ENCODE assay signal across 14 mouse cellular contexts in the genomic region with DNA sequence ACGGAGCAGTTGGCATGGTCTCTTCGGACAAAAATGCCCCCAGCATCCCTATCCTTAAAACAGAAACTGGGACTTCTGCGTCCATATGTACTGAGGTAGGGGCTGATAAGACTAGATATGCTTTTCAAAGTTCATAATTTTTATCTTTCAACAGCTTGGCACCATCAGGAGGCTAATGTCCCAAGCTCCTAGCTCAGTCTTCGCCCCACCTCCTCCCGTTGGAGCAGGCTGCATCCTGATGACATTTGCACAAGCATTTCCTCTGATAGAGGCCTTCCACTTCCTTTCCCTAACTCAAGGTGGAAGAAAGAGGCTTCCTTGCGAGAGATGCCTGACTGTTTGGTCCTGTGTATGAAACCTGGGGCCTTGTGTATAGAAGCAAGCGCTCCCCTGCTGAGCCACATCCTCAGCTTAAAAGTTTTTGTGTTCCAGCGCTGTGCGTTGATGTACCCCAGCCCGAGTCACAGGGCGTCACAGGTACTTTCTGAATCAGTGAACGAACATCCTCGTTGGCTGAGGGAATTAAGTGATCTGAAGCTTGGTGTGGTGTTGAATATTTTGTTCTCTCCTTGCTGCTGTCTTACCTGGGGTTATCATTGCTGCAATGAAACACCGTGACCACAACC. TPM values are rescaled to one million over a fixed set of nuclear protein-coding genes. Genes with fewer than 3 reads are reported as not detected.
DNase-seq lines count a peak whose midpoint lies in the region; ATAC-seq and TF ChIP-seq lines count a peak whose summit lies in the region.
"Had no signal": no experiment of that assay in that cellular context is flagged by ENCODE, and none has a peak within 500 bp of the region (broad histone marks: within the 10 kb centered on the region; RNA-seq: fewer than 3 reads in every experiment).

No protein-coding gene starts in this region.

- WGBS in heart, embryonic 12.5 days, result 69% methylated on average over 14 of the region's 14 CpGs
- 81% methylated on average over 14 of the region's 14 CpGs for WGBS in neural tube, embryonic 13.5 days
- 79% methylated on average over 14 of the region's 14 CpGs for WGBS in neural tube, embryonic 15.5 days

- H3K27me3 ChIP-seq in heart, embryonic 12.5 days (replicated peaks), result no peaks in the 10 kb centered on the region
- H3K27me3 ChIP-seq in neural tube, embryonic 13.5 days, result no peaks in the 10 kb centered on the region
- no peaks in the 10 kb centered on the region for H3K27me3 ChIP-seq in neural tube, embryonic 15.5 days (replicated peaks)
- H3K27me3 ChIP-seq: stomach, embryonic 15.5 days had no signal

- H3K36me3 ChIP-seq in heart, embryonic 12.5 days, result peaks cover 17% of the 10 kb centered on the region
- H3K36me3 ChIP-seq in neural tube, embryonic 13.5 days, result no peaks in the 10 kb centered on the region
- no peaks in the 10 kb centered on the region for H3K36me3 ChIP-seq in neural tube, embryonic 15.5 days
- H3K36me3 ChIP-seq: stomach, embryonic 15.5 days had no signal

- no peaks in the 10 kb centered on the region for H3K9me3 ChIP-seq in heart, embryonic 12.5 days (replicated peaks)
- no peaks in the 10 kb centered on the region for H3K9me3 ChIP-seq in neural tube, embryonic 13.5 days
- H3K9me3 ChIP-seq in neural tube, embryonic 15.5 days (replicated peaks), result no peaks in the 10 kb centered on the region
- H3K9me3 ChIP-seq: stomach, embryonic 15.5 days had no signal

- peaks cover 50% of the 10 kb centered on the region for H3K4me1 ChIP-seq in heart, embryonic 12.5 days (replicated peaks)
- H3K4me1 ChIP-seq in neural tube, embryonic 13.5 days (replicated peaks), result 0 out of 2 replicates have a peak, but pooled peaks cover 8% of the 10 kb centered on the region
- no peaks in the 10 kb centered on the region for H3K4me1 ChIP-seq in neural tube, embryonic 15.5 days

- no peak overlapping the region for H3K9ac ChIP-seq in heart, embryonic 12.5 days
- H3K9ac ChIP-seq in neural tube, embryonic 13.5 days, result no peak overlapping the region
- no peak overlapping the region for H3K9ac ChIP-seq in neural tube, embryonic 15.5 days (replicated peaks)
- H3K9ac ChIP-seq: lung, embryonic 14.5 days; stomach, embryonic 15.5 days had no signal

- peak overlapping the region; percentile 31 for H3K4me2 ChIP-seq in heart, embryonic 12.5 days
- H3K4me2 ChIP-seq in neural tube, embryonic 13.5 days, result no peak overlapping the region
- H3K4me2 ChIP-seq in neural tube, embryonic 15.5 days, result no peak overlapping the region
- H3K4me2 ChIP-seq: stomach, embryonic 15.5 days had no signal

- DNase-seq in heart, postnatal 4 days, result no peak
- DNase-seq in brain, embryonic 14.5 days (ENCODE audit: low read depth), result peak; percentile 9
- DNase-seq in retina, embryonic 14.5 days (ENCODE audit: low spot score), result no peak
- DNase-seq: adrenal gland, adult 8-10 months; B cell, adult 2 months; gastrocnemius, postnatal 25 days; kidney, postnatal 10 days; thymus, postnatal 4 days had no signal

- no peak overlapping the region for H3K4me3 ChIP-seq in heart, embryonic 12.5 days
- H3K4me3 ChIP-seq in neural tube, embryonic 13.5 days, result no peak overlapping the region
- H3K4me3 ChIP-seq in neural tube, embryonic 15.5 days (replicated peaks), result no peak overlapping the region
- H3K4me3 ChIP-seq: stomach, embryonic 15.5 days had no signal

- TF ChIP-seq POLR2A in brain, embryonic 14.5 days (IDR thresholded peaks at IDR 0.05; ENCODE audit: borderline replicate concordance, extremely low read depth, insufficient read depth, insufficient read length, poor library complexity, severe bottlenecking), result no peak

- ATAC-seq in heart, embryonic 12.5 days (ENCODE audit: insufficient number of reproducible peaks, low FRiP score), result no peak
- no peak for ATAC-seq in neural tube, embryonic 13.5 days (ENCODE audit: low read depth)
- ATAC-seq in neural tube, embryonic 15.5 days (ENCODE audit: low FRiP score), result no peak
- ATAC-seq in cerebellum, adult (ENCODE audit: insufficient number of reproducible peaks, low FRiP score, low TSS enrichment), result no peak

- H3K27ac ChIP-seq in heart, embryonic 12.5 days (ENCODE audit: poor library complexity, severe bottlenecking), result no peak overlapping the region
- 0 out of 2 replicates have a peak overlapping the region, but pooled peaks have one; percentile 40 for H3K27ac ChIP-seq in neural tube, embryonic 13.5 days (replicated peaks)
- H3K27ac ChIP-seq in neural tube, embryonic 15.5 days (replicated peaks), result no peak overlapping the region
- H3K27ac ChIP-seq: stomach, embryonic 15.5 days had no signal

- TF ChIP-seq CTCF in brain, embryonic 14.5 days (IDR thresholded peaks at IDR 0.05; ENCODE audit: borderline replicate concordance, extremely low read depth, insufficient read depth, insufficient read length), result no peak

RNA-seq across cellular contexts. Expression of a gene that starts 28.5 kb away (rescaled TPM):
- 42.2 and 43.7 TPM in 2 replicates for polyA plus RNA-seq in heart, embryonic 12.5 days (2016; fragmentation: Nextera tagmentation; extraction: Ambion mirVana)
- 10 to 100 TPM; 24.8 to 26.6 TPM for total RNA-seq in heart, postnatal 4 days (2021)
- 4.6 and 5.9 TPM in 2 replicates for polyA plus RNA-seq in neural tube, embryonic 13.5 days (2015; fragmentation: Nextera tagmentation; extraction: Ambion mirVana)
- 7.4 and 8.8 TPM in 2 replicates for polyA plus RNA-seq in neural tube, embryonic 15.5 days (2015; fragmentation: Nextera tagmentation; extraction: Ambion mirVana)
- 2.0 and 3.1 TPM in 2 replicates for polyA plus RNA-seq in brain, embryonic 14.5 days (2012; rRNA removed)
